Comparison of ENCODE assay signal across 18 mouse cellular contexts in the genomic region with DNA sequence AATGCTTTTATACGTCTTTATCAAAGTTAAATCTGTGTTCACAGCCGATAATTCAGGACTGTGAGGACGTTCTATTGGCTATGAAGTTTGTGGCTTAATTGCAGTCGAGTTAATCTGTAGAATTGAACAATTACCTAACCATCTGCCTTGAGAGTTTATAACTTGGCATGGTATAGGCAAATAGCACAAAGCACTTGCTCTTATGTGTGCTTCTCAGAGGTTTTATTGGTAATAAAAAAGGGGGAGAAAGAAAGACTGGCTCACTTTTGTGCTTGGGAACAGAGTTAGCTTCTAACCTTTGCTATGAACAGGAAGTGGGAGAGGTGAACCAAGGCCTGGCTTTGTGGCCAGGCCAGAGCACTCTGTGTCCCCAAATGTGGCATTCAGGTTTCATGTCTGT. TPM values are rescaled to one million over a fixed set of nuclear protein-coding genes. Genes with fewer than 3 reads are reported as not detected.
"Had no signal": no experiment of that assay in that cellular context is flagged by ENCODE, and none has a peak within 500 bp of the region (broad histone marks: within the 10 kb centered on the region; RNA-seq: fewer than 3 reads in every experiment).

No protein-coding gene starts in this region.

- ATAC-seq: liver, postnatal 0 days had no signal

- H3K4me3 ChIP-seq: limb, embryonic 15.5 days had no signal

- H3K36me3 ChIP-seq: limb, embryonic 15.5 days had no signal

- H3K9me3 ChIP-seq: limb, embryonic 15.5 days had no signal

- H3K4me2 ChIP-seq: limb, embryonic 15.5 days; liver, embryonic 11.5 days; lung, embryonic 14.5 days; midbrain, embryonic 11.5 days had no signal

- H3K27ac ChIP-seq: kidney, postnatal 0 days; limb, embryonic 15.5 days; liver, embryonic 14.5 days had no signal

- DNase-seq: kidney, adult 18-20 months; kidney, postnatal 25 days; liver, postnatal 0 days; lung, postnatal 10 days; lung, postnatal 4 days; midbrain, embryonic 14.5 days; right cerebral cortex, postnatal 4 days; spleen, adult 18-20 months; thymus, adult 18-20 months; thymus, postnatal 36 days had no signal

- H3K9ac ChIP-seq: limb, embryonic 15.5 days; liver, embryonic 14.5 days; liver, postnatal 0 days; lung, embryonic 14.5 days had no signal

- H3K27me3 ChIP-seq: limb, embryonic 15.5 days had no signal

RNA-seq across cellular contexts. Expression of a gene that starts 53.8 kb away (rescaled TPM):
- total RNA-seq: megakaryocyte progenitor cell, adult 5-6 weeks; megakaryocyte-erythroid progenitor cell, adult 5-6 weeks had no signal
